Mouse (Mus musculus) granulocyte monocyte progenitor cell, adult 5-6 weeks (primary cell): Measurements from ENCODE around the gene A630001G21Rik. TPM values are rescaled to one million over a fixed set of nuclear protein-coding genes. Genes with fewer than 3 reads are reported as not detected.

Experiments
- ATAC-seq: replicated peaks from 2 replicates; pipeline ENCODE4 v1.8.0; 2016; ENCODE audit warnings: mild to moderate bottlenecking, moderate TSS enrichment, inconsistent platforms; ENCODE audit not compliant: poor library complexity, severe bottlenecking
- total RNA-seq, 2 experiments: library from RNA; stranded (forward) in 1 of 2; stranded (reverse) in 1 of 2; fragments of 200-712, 200-1000 nt in 1 of 2; fragments of >200 nt in 1 of 2; fragmentation: Nextera tagmentation in 1 of 2; gene quantifications; 2 replicates each; pipeline ENCODE4 v1.2.3; 2014 to 2017

Gene A630001G21Rik
- total RNA-seq, 2 experiments from 2014 or later = 77.1 to 129 TPM

DNA sequence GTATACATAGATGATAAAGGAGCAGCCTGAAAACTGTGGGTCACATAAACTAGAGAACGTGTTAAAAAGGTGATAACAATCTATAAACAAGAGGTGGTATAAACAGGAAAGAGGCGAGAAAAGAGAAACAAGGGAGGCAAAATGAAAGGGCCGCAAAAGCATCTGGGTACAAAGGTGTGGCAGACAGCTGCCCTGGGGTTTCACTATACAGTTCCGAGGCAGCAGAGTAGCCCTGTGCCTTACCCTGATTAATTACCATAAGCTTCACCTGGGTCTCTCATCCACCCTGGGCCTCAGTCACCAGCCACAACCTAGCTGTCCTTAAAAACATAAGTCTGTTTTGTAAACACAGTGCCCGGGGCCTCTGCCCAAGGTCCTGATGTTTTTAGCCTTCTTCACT, 91.8 kb downstream of the A630001G21Rik start:
- ATAC-seq = no peak

GRCm38 (mm10) chr1:85680226-85680625, 98.2 kb downstream of the A630001G21Rik start:
- ATAC-seq = no peak

Other genes starting within 250 kb of the A630001G21Rik start
- gene G530012D18Rik, start 203.0 kb downstream of the A630001G21Rik start, total RNA-seq (2014; fragmentation: Nextera tagmentation) = not detected in 2 replicates
- gene G530012D18Rik, start 203.0 kb downstream of the A630001G21Rik start, total RNA-seq (2017) = not detected in 2 replicates
- 136 and 150 TPM in 2 replicates for gene Sp110, start 179.8 kb downstream of the A630001G21Rik start, total RNA-seq (2014; fragmentation: Nextera tagmentation)
- gene Sp110, start 179.8 kb downstream of the A630001G21Rik start, total RNA-seq (2017) = 117 and 120 TPM in 2 replicates
- gene Sp140, start 178.3 kb downstream of the A630001G21Rik start, total RNA-seq (2014; fragmentation: Nextera tagmentation) = 69.0 and 70.3 TPM in 2 replicates
- gene Sp140, start 178.3 kb downstream of the A630001G21Rik start, total RNA-seq (2017) = 58.8 and 66.9 TPM in 2 replicates
- 109 and 124 TPM in 2 replicates for gene Sp100, start 128.7 kb downstream of the A630001G21Rik start, total RNA-seq (2014; fragmentation: Nextera tagmentation)
- 68.7 and 78.7 TPM in 2 replicates for gene Sp100, start 128.7 kb downstream of the A630001G21Rik start, total RNA-seq (2017)
- gene Cab39, start 14.8 kb upstream of the A630001G21Rik start, total RNA-seq (2014; fragmentation: Nextera tagmentation) = 76.6 and 78.8 TPM in 2 replicates
- gene Cab39, start 14.8 kb upstream of the A630001G21Rik start, total RNA-seq (2017) = 124 and 141 TPM in 2 replicates
- gene Itm2c, start 115.6 kb upstream of the A630001G21Rik start, total RNA-seq (2014; fragmentation: Nextera tagmentation) = 58.1 and 68.6 TPM in 2 replicates
- gene Itm2c, start 115.6 kb upstream of the A630001G21Rik start, total RNA-seq (2017) = 89.1 and 106 TPM in 2 replicates
- gene 4933407L21Rik, start 149.8 kb upstream of the A630001G21Rik start, total RNA-seq (2014; fragmentation: Nextera tagmentation) = not detected in 2 replicates
- gene 4933407L21Rik, start 149.8 kb upstream of the A630001G21Rik start, total RNA-seq (2017) = not detected in 2 replicates
- not detected in 2 replicates for gene Gpr55, start 182.4 kb upstream of the A630001G21Rik start, total RNA-seq (2014; fragmentation: Nextera tagmentation)
- gene Gpr55, start 182.4 kb upstream of the A630001G21Rik start, total RNA-seq (2017) = not detected in 2 replicates
- gene Spata3, start 238.2 kb upstream of the A630001G21Rik start, total RNA-seq (2014; fragmentation: Nextera tagmentation) = not detected in 2 replicates
- not detected in 2 replicates for gene Spata3, start 238.2 kb upstream of the A630001G21Rik start, total RNA-seq (2017)